ENCODE assay signal across 9 mouse cellular contexts in the genomic region with DNA sequence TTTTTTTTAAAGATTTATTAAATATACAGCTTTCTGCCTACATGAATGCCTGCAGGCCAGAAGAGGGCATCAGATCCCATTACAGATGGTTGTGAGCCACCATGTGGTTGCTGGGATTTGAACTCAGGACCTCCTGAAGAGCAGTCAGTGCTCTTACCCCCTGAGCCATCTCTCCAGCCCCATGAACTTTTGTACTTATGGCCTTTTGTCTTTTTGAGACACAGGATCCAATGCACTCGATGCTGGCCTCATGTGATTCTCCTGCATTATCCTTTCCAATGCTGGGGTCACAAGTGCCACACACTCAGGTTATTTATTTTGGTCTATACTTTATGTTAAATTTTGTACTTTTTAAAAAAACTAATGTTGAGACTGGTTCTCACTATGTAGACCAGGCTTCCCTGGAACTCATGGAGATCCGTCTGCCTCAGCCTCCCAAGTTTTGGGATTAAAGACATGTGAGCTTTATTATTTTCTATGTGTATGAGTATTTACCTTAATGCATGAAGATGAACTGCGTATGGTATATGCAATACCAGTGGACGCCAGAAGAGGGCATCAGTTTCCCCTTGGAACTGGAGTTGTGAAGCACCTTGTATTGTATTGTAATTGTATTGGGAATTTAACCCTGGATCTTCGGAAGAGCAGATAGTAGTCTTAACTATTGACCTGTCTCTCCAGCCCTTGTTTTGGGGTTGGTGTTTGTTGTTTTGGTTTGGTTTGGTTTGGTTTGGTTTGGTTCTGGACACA. TPM values are rescaled to one million over a fixed set of nuclear protein-coding genes. Genes with fewer than 3 reads are reported as not detected.
A peak's percentile ranks its signal among the peaks of the same experiment; 100 is the strongest.
DNase-seq lines count a peak whose midpoint lies in the region; ATAC-seq lines count a peak whose summit lies in the region.
"Had no signal": no experiment of that assay in that cellular context is flagged by ENCODE, and none has a peak within 500 bp of the region (broad histone marks: within the 10 kb centered on the region; RNA-seq: fewer than 3 reads in every experiment).

No protein-coding gene starts in this region.

- peaks cover 5% of the 10 kb centered on the region for H3K36me3 ChIP-seq in forebrain, embryonic 11.5 days (ENCODE audit: control insufficient read depth, insufficient read depth, low read length)
- peaks cover 46% of the 10 kb centered on the region for H3K36me3 ChIP-seq in forebrain, embryonic 12.5 days (replicated peaks)
- peaks cover 48% of the 10 kb centered on the region for H3K36me3 ChIP-seq in neural tube, embryonic 15.5 days

- H3K4me2 ChIP-seq in forebrain, embryonic 11.5 days (ENCODE audit: low read depth, low read length, severe bottlenecking), result no peak overlapping the region
- H3K4me2 ChIP-seq in forebrain, embryonic 12.5 days, result no peak overlapping the region
- H3K4me2 ChIP-seq in neural tube, embryonic 15.5 days, result no peak overlapping the region
- H3K4me2 ChIP-seq: midbrain, embryonic 12.5 days had no signal

- H3K27ac ChIP-seq in forebrain, embryonic 11.5 days (ENCODE audit: low read depth, low read length), result no peak overlapping the region
- no peak overlapping the region for H3K27ac ChIP-seq in forebrain, embryonic 12.5 days
- H3K27ac ChIP-seq in neural tube, embryonic 15.5 days (replicated peaks), result no peak overlapping the region
- H3K27ac ChIP-seq: midbrain, embryonic 12.5 days had no signal

- H3K27me3 ChIP-seq in forebrain, embryonic 11.5 days (ENCODE audit: control insufficient read depth, insufficient read depth, low read length), result no peaks in the 10 kb centered on the region
- no peaks in the 10 kb centered on the region for H3K27me3 ChIP-seq in forebrain, embryonic 12.5 days
- no peaks in the 10 kb centered on the region for H3K27me3 ChIP-seq in neural tube, embryonic 15.5 days (replicated peaks)
- H3K27me3 ChIP-seq: midbrain, embryonic 12.5 days had no signal

- no peaks in the 10 kb centered on the region for H3K9me3 ChIP-seq in forebrain, embryonic 11.5 days (ENCODE audit: control insufficient read depth, low read length)
- no peaks in the 10 kb centered on the region for H3K9me3 ChIP-seq in forebrain, embryonic 12.5 days
- H3K9me3 ChIP-seq in neural tube, embryonic 15.5 days (replicated peaks), result no peaks in the 10 kb centered on the region
- H3K9me3 ChIP-seq: midbrain, embryonic 12.5 days had no signal

- H3K4me1 ChIP-seq in forebrain, embryonic 11.5 days (replicated peaks; ENCODE audit: control insufficient read depth, insufficient read depth, low read length), result no peaks in the 10 kb centered on the region
- H3K4me1 ChIP-seq in forebrain, embryonic 12.5 days, result no peaks in the 10 kb centered on the region
- H3K4me1 ChIP-seq in neural tube, embryonic 15.5 days, result no peaks in the 10 kb centered on the region
- H3K4me1 ChIP-seq: midbrain, embryonic 12.5 days had no signal

- peak; percentile 81 for DNase-seq in forebrain, embryonic 11.5 days (ENCODE audit: low spot score)
- DNase-seq in neural tube, embryonic 10.5 days (ENCODE audit: extremely low spot score, low spot score), result peak; percentile 70
- peak; percentile 32 for DNase-seq in c-Kit-negative CD71-positive TER-119-positive erythroid progenitor cells, embryonic 14.5 days (ENCODE audit: low read depth, low spot score)
- DNase-seq in natural killer cell, adult 2 months (ENCODE audit: low spot score in 2 of 2), result peak; percentile 16 to 58
- no peak for DNase-seq in Muller cell, postnatal 12 days (ENCODE audit: inconsistent ontology term)

- 30% methylated on average over 5 of the region's 5 CpGs for WGBS in forebrain, embryonic 11.5 days
- 32% methylated on average over 5 of the region's 5 CpGs for WGBS in forebrain, embryonic 12.5 days
- 34% methylated on average over 5 of the region's 5 CpGs for WGBS in neural tube, embryonic 15.5 days

- H3K9ac ChIP-seq in forebrain, embryonic 11.5 days (ENCODE audit: low read length), result no peak overlapping the region
- H3K9ac ChIP-seq in forebrain, embryonic 12.5 days, result no peak overlapping the region
- H3K9ac ChIP-seq in neural tube, embryonic 15.5 days (replicated peaks), result no peak overlapping the region
- H3K9ac ChIP-seq: midbrain, embryonic 12.5 days had no signal

- no peak overlapping the region for H3K4me3 ChIP-seq in forebrain, embryonic 11.5 days (ENCODE audit: low read depth, low read length)
- H3K4me3 ChIP-seq in forebrain, embryonic 12.5 days (replicated peaks), result no peak overlapping the region
- no peak overlapping the region for H3K4me3 ChIP-seq in neural tube, embryonic 15.5 days (replicated peaks)
- H3K4me3 ChIP-seq: midbrain, embryonic 12.5 days had no signal

- ATAC-seq in forebrain, embryonic 11.5 days (replicated peaks; ENCODE audit: low FRiP score), result no peak
- ATAC-seq in forebrain, embryonic 12.5 days (ENCODE audit: low FRiP score), result no peak
- no peak for ATAC-seq in neural tube, embryonic 15.5 days (ENCODE audit: low FRiP score)
- peak; percentile 71 for ATAC-seq in inflammation-experienced regulatory T-cells, adult 6 months

RNA-seq across cellular contexts. Expression of a gene that starts 15.0 kb away (rescaled TPM):
- 4.8 and 7.0 TPM in 2 replicates for polyA plus RNA-seq in forebrain, embryonic 11.5 days (2014; fragmentation: Nextera tagmentation; extraction: Ambion mirVana)
- 2.6 and 3.2 TPM in 2 replicates for polyA plus RNA-seq in forebrain, embryonic 12.5 days (2016; fragmentation: Nextera tagmentation; extraction: Ambion mirVana)
- 3.7 and 4.8 TPM in 2 replicates for polyA plus RNA-seq in neural tube, embryonic 15.5 days (2015; fragmentation: Nextera tagmentation; extraction: Ambion mirVana)
- polyA plus RNA-seq in inflammation-experienced regulatory T-cells, adult 6 months (2017; shearing (Covaris generic)), result not detected

RNA-seq across cellular contexts. Expression of a gene that starts 17.4 kb away (rescaled TPM):
- 11.0 and 11.6 TPM in 2 replicates for polyA plus RNA-seq in forebrain, embryonic 11.5 days (2014; fragmentation: Nextera tagmentation; extraction: Ambion mirVana)
- 10.0 and 10.9 TPM in 2 replicates for polyA plus RNA-seq in forebrain, embryonic 12.5 days (2016; fragmentation: Nextera tagmentation; extraction: Ambion mirVana)
- 5.0 and 8.4 TPM in 2 replicates for polyA plus RNA-seq in neural tube, embryonic 15.5 days (2015; fragmentation: Nextera tagmentation; extraction: Ambion mirVana)
- 10 to 100 TPM; 38.3 to 51.4 (median 47.1) TPM for polyA plus RNA-seq in inflammation-experienced regulatory T-cells, adult 6 months (2017; shearing (Covaris generic))

RNA-seq across cellular contexts. Expression of a gene that starts 31.5 kb away (rescaled TPM):
- 7.3 and 7.4 TPM in 2 replicates for polyA plus RNA-seq in forebrain, embryonic 11.5 days (2014; fragmentation: Nextera tagmentation; extraction: Ambion mirVana)
- polyA plus RNA-seq in forebrain, embryonic 12.5 days (2016; fragmentation: Nextera tagmentation; extraction: Ambion mirVana), result 14.7 and 16.4 TPM in 2 replicates
- 4.0 and 4.1 TPM in 2 replicates for polyA plus RNA-seq in neural tube, embryonic 15.5 days (2015; fragmentation: Nextera tagmentation; extraction: Ambion mirVana)
- polyA plus RNA-seq in inflammation-experienced regulatory T-cells, adult 6 months (2017; shearing (Covaris generic)), result not detected

RNA-seq across cellular contexts. Expression of a gene that starts 43.5 kb away (rescaled TPM):
- polyA plus RNA-seq in forebrain, embryonic 11.5 days (2014; fragmentation: Nextera tagmentation; extraction: Ambion mirVana), result 27.1 and 29.0 TPM in 2 replicates
- 30.5 and 31.4 TPM in 2 replicates for polyA plus RNA-seq in forebrain, embryonic 12.5 days (2016; fragmentation: Nextera tagmentation; extraction: Ambion mirVana)
- polyA plus RNA-seq in neural tube, embryonic 15.5 days (2015; fragmentation: Nextera tagmentation; extraction: Ambion mirVana), result 48.4 and 50.4 TPM in 2 replicates
- polyA plus RNA-seq in inflammation-experienced regulatory T-cells, adult 6 months (2017; shearing (Covaris generic)), result 1 to 10 TPM; 5.7 to 9.6 (median 8.9) TPM

RNA-seq across cellular contexts. Expression of a gene that starts 44.4 kb away (rescaled TPM):
- polyA plus RNA-seq in forebrain, embryonic 11.5 days (2014; fragmentation: Nextera tagmentation; extraction: Ambion mirVana), result 137 and 166 TPM in 2 replicates
- polyA plus RNA-seq in forebrain, embryonic 12.5 days (2016; fragmentation: Nextera tagmentation; extraction: Ambion mirVana), result 176 and 180 TPM in 2 replicates
- polyA plus RNA-seq in neural tube, embryonic 15.5 days (2015; fragmentation: Nextera tagmentation; extraction: Ambion mirVana), result 139 and 156 TPM in 2 replicates
- 10 to 100 TPM; 16.1 to 24.1 (median 19.7) TPM for polyA plus RNA-seq in inflammation-experienced regulatory T-cells, adult 6 months (2017; shearing (Covaris generic))
